Mouse (Mus musculus) right cerebral cortex, adult 2 months (tissue): ENCODE data around the gene Treml4.

ENCODE experiments used
- DNase-seq, 2 experiments: peaks; one replicate each; pipeline ENCODE4 v3.0.0; 2021 to 2022; ENCODE audit warnings: low spot score in 2 of 2

Treml4 gene

DNA sequence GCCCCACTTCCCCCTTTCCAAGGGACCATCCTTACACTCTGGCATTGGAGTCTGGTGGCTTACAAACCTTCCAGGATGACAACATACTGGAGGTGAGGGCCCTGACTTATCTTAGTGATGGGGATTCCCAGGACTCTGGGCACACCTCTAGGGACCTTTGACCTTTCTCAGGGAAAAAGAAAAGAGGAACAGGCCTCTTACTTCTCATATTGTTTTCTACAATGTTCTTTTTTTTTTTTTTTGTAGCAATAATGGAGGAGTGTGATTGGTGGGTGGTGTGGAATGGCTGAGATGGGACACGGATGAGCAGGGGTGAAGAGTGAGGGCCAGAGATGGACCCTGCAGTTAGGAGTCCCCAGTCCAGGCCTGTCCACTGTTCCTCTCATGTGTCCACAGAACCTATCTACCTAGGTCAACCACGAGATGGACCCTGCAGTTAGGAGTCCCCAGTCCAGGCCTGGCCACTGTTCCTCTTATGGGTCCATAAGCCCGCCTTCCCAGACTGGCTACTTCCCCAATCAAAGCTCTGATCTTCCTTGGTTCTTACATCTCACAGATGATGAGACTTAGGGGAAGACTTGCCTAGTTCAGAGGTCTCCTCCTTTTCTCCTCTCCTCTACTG, at the start of gene Treml4:
Treml4 (plus strand) TSS at position 555 of the 622 bp plus-strand sequence.
- no peak for DNase-seq

DNA sequence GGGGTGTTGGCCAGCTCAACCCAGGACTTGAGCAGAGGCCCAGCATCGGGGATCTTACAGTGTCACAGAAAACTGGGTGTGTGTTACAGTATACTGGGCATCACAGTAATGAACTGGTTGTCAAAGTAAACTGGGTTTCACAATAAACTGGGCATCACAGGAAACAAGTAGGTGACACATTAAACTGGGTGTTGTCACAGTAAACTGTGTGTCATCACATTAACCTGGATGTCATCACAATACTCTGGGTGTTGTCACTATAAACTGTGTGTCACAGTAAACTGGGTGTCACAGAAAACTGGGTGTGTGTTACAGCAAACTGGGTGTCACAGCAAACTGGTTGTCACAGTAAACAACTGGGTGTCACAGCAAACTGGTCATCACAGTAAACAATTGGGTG, 48.7 kb upstream of the Treml4 start:
- DNase-seq, result no peak

- no peak for DNase-seq
Observed at GRCm38 (mm10) chr17:48230680-48231079, 33.4 kb upstream of the Treml4 start.

- no peak for DNase-seq
Observed at GRCm38 (mm10) chr17:48232518-48232917, 31.6 kb upstream of the Treml4 start, which contains the start of gene Trem1. Gene Trem1, plus strand, starts transcription at chr17:48232768.

GRCm38 (mm10) chr17:48233789-48234188, 30.3 kb upstream of the Treml4 start:
- no peak for DNase-seq

GRCm38 (mm10) chr17:48234550-48234949, 29.5 kb upstream of the Treml4 start:
- DNase-seq, result no peak

DNA sequence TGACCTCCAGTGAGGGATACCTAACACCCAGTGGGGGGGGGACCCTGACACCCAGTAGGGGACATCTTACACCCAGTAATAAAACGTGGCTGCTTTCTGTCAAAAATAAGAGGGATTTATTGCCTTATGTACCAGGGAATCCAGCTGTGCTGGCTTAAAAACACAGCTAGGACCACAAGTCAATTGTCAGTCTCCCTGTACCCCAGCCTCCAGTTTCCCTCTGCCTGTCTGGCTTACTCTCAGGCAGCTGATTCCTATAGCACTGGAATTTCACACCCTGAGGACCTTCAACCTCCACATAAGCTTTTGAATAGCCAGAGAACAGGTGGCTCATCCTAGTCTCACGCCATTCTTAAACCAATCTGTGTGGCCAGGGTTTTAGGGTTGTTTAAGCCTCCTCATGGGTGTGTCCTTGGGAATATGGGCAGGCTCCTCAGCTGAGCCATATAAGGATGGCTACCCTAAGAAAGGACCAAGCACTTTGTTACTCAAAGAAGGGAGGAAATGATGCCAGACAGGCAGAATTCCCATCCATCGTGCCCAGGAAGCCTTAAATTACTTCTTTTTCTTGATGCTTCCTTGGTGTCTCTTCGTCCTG, 28.2 kb upstream of the Treml4 start:
- DNase-seq, result no peak

GRCm38 (mm10) chr17:48237621-48238020, 26.5 kb upstream of the Treml4 start:
- no peak for DNase-seq

GRCm38 (mm10) chr17:48247221-48247928, 16.7 kb upstream of the Treml4 start, which contains the start of gene Trem3:
Gene Trem3, plus strand, starts transcription at chr17:48247777.
- DNase-seq, result no peak

- no peak for DNase-seq
Observed at GRCm38 (mm10) chr17:48249039-48249438, 15.1 kb upstream of the Treml4 start.

DNA sequence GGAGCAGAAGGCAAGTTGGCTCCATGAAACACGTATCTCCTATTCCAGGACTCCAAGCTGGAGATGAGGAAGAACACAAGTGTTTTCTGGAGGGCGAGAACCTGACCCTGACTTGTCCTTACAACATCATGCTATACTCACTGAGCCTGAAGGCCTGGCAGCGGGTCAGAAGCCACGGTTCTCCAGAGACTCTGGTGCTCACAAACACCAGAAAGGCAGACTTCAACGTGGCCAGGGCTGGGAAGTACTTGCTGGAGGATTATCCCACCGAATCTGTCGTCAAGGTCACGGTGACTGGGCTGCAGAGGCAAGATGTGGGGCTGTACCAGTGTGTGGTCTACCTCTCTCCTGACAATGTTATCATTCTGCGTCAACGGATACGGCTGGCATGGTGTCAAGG, 14.6 kb upstream of the Treml4 start:
- DNase-seq, result no peak

DNA sequence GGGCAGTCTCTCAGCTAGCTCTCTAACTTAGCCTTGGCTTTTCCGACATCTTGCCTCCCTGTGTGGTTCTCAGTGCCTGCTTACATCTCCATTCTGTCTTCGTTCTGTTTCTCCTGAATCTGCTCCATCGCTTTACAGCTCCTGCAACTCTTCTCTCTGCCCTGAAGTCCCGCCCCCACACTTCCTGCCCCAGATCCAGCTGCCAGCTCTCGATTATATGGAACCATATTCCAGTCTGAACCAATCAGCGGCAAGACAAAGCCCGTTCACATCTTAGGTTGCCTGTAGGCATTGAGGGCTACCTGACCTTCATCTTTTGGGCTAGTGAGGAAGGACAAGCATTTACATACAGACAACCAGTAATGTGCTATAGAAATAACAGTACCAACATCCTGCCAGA, 13.5 kb upstream of the Treml4 start:
- DNase-seq, result no peak

GRCm38 (mm10) chr17:48256575-48256974, 7.5 kb upstream of the Treml4 start:
- no peak for DNase-seq

DNA sequence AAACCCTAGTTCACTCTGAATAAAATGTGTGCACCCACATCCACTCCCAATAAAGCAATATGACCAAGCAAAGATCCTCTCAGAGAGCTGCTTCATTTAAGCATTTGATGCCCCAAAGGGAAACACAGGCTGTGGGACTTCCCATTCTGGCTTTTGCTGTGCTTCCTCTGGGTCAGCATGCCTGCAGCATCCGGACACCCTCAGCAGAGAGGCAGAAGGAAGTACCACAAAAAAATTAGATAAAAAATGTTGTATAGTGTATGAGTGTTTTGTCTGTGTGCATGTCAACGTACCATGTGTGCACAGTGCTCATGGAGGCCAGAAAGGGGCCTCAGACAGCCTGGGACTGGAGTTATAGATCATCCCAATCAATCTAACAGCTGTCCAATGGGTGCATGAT, 2.2 kb upstream of the Treml4 start:
- DNase-seq, result no peak

- no peak for DNase-seq
Observed at GRCm38 (mm10) chr17:48264662-48265061, 567 bp downstream of the Treml4 start.

DNA sequence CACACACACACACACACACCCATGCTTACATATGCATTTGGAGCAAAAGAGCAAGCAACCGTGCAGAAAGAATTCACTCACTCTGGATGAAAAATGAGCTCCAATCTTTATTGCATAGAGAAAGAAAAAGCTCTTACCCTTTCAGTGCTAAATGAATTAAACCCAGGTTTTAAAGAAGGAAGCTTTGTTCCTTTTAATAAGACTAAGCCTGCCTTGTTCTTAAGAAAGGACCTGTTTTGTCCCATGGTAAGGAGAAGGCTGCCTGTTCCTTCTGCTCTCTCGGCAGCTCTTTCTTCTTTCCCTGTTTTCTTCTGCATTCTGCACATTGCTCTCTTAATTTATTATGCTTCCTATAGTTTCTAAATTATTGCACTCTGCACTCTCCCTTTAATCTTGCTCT, 2.0 kb downstream of the Treml4 start:
- no peak for DNase-seq

GRCm38 (mm10) chr17:48266610-48267304, 2.7 kb downstream of the Treml4 start:
- no peak for DNase-seq

GRCm38 (mm10) chr17:48267591-48267990, 3.5 kb downstream of the Treml4 start:
- DNase-seq, result no peak

DNA sequence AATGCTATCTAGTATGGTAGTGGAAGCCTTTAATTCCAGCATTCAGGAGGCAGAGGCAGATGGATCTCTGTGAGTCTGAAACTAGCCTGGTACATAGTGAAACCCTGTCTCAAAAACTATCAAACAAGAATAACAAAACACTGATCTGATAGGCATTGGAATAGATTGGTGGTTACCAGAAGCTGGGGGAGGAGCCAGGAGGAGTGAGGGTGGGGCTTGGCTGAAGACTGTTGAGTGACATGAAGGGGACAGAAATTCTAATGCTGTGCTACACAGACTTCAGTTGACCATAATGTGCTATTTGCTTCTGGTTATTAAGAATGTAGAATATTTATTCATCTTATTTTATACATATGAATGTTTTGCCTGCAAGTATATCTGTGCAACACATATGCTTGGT, 4.2 kb downstream of the Treml4 start:
- no peak for DNase-seq

- DNase-seq, result no peak
Observed at GRCm38 (mm10) chr17:48269833-48270232, 5.7 kb downstream of the Treml4 start.

- DNase-seq, result no peak
Observed at GRCm38 (mm10) chr17:48272158-48272557, 8.1 kb downstream of the Treml4 start.

DNA sequence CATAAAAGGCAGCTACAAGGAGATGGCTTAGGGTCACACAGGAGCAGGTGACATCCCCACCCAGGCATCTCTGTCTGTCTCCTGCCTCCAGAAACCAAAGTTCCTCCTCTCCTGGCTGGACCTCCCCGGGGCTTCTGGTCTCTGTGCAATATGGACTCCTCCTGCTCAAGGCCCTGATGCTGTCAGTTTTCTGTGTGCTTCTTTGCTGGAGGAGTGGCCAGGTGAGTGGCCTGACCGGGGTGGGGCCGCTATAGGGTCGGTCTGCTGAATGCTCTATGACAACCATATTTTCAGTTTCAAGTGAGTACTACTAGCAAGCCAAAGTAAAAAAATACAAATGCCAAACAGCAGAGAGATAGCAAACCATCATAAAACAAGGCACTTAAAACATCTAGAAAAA, 8.5 kb downstream of the Treml4 start:
- DNase-seq, result no peak
